Mouse (Mus musculus): ENCODE results near the gene Fam163a. TPM values are rescaled to one million over a fixed set of nuclear protein-coding genes. Genes with fewer than 3 reads are reported as not detected.
"Not testable (repeated sequence)": the region's sequence is repeated elsewhere in the genome, so short reads cannot be mapped to it uniquely, and the experiment has no call there.

Gene Fam163a
- 0.18 and 0.23 TPM in 2 replicates for polyA plus RNA-seq (2012; rRNA removed)

GRCm38 (mm10) chr1:156204656-156205131 is at the start of gene Fam163a:
Fam163a (minus strand) TSS chr1:156205026.
- no peak within 1 kb of the TSS for H3K4me3 ChIP-seq (ENCODE audit: control insufficient read depth, insufficient read depth, low read length)

GRCm38 (mm10) chr1:156251096-156251495 is 46.3 kb upstream of the Fam163a start:
- not testable (repeated sequence) for H3K4me1 ChIP-seq (replicated peaks; ENCODE audit: control insufficient read depth, insufficient read depth, low read length); H3K27me3 ChIP-seq (ENCODE audit: control insufficient read depth, insufficient read depth, low read length); H3K27ac ChIP-seq (ENCODE audit: control insufficient read depth, insufficient read depth, low read length); H3K4me3 ChIP-seq (ENCODE audit: control insufficient read depth, insufficient read depth, low read length); DNase-seq
- 91% methylated on average over 4 of the region's 4 CpGs for WGBS
- H3K36me3 ChIP-seq (ENCODE audit: control insufficient read depth, insufficient read depth, low read length), result peaks cover 28% of the 10 kb centered on the region

More at GRCm38 (mm10) chr1:156204656-156205131, at the start of gene Fam163a:
- Histone ChIP-seq H3K27me3 (ENCODE audit: control insufficient read depth, insufficient read depth, low read length) (peaks cover 22% of the 10 kb centered on the region), H3K36me3 (ENCODE audit: control insufficient read depth, insufficient read depth, low read length) (no peaks in the 10 kb centered on the region), H3K27ac (ENCODE audit: control insufficient read depth, insufficient read depth, low read length) (no peak within 1 kb of the TSS), H3K4me1 (replicated peaks; ENCODE audit: control insufficient read depth, insufficient read depth, low read length) (peaks cover 8% of the 10 kb centered on the region)
- DNase-seq, result peak; percentile 4
- no peak for TF ChIP-seq POLR2A (IDR thresholded peaks at IDR 0.05; ENCODE audit: control insufficient read depth, extremely low read depth, insufficient read depth, low read length, poor library complexity)
- no peak for TF ChIP-seq CTCF (IDR thresholded peaks at IDR 0.05; ENCODE audit: borderline replicate concordance, control insufficient read depth, extremely low read depth, insufficient read depth, low read length, poor library complexity)
- WGBS, result 4% methylated on average over 44 of the region's 44 CpGs

- WGBS, result 91% methylated on average over 3 of the region's 3 CpGs
- Histone ChIP-seq H3K36me3 (ENCODE audit: control insufficient read depth, insufficient read depth, low read length) (peaks cover 5% of the 10 kb centered on the region; the same call in 1 of the 2 replicates), H3K4me3 (ENCODE audit: control insufficient read depth, insufficient read depth, low read length) (no peak overlapping the region), H3K27me3 (ENCODE audit: control insufficient read depth, insufficient read depth, low read length) (no peaks in the 10 kb centered on the region), H3K4me1 (replicated peaks; ENCODE audit: control insufficient read depth, insufficient read depth, low read length) (no peaks in the 10 kb centered on the region), H3K27ac (ENCODE audit: control insufficient read depth, insufficient read depth, low read length) (no peak overlapping the region)
- TF ChIP-seq CTCF (IDR thresholded peaks at IDR 0.05; ENCODE audit: borderline replicate concordance, control insufficient read depth, extremely low read depth, insufficient read depth, low read length, poor library complexity) (no peak), POLR2A (IDR thresholded peaks at IDR 0.05; ENCODE audit: control insufficient read depth, extremely low read depth, insufficient read depth, low read length, poor library complexity) (no peak)
- DNase-seq, result no peak
These were observed 43.1 kb upstream of the Fam163a start for GRCm38 (mm10) chr1:156247893-156248292.

- TF ChIP-seq CTCF (IDR thresholded peaks at IDR 0.05; ENCODE audit: borderline replicate concordance, control insufficient read depth, extremely low read depth, insufficient read depth, low read length, poor library complexity) (peak; percentile 71), POLR2A (IDR thresholded peaks at IDR 0.05; ENCODE audit: control insufficient read depth, extremely low read depth, insufficient read depth, low read length, poor library complexity) (no peak)
- Histone ChIP-seq H3K27ac (ENCODE audit: control insufficient read depth, insufficient read depth, low read length) (no peak overlapping the region), H3K4me3 (ENCODE audit: control insufficient read depth, insufficient read depth, low read length) (no peak overlapping the region), H3K27me3 (ENCODE audit: control insufficient read depth, insufficient read depth, low read length) (no peaks in the 10 kb centered on the region), H3K36me3 (ENCODE audit: control insufficient read depth, insufficient read depth, low read length) (no peaks in the 10 kb centered on the region), H3K4me1 (replicated peaks; ENCODE audit: control insufficient read depth, insufficient read depth, low read length) (peaks cover 9% of the 10 kb centered on the region)
- peak; percentile 66 for DNase-seq
- 14% methylated on average over 14 of the region's 14 CpGs for WGBS
These were observed 37.0 kb upstream of the Fam163a start for GRCm38 (mm10) chr1:156241713-156242348.

- H3K4me1 ChIP-seq (replicated peaks; ENCODE audit: control insufficient read depth, insufficient read depth, low read length), result peaks cover 9% of the 10 kb centered on the region
- DNase-seq, result peak; percentile 77
- no peaks in the 10 kb centered on the region for H3K27me3 ChIP-seq (ENCODE audit: control insufficient read depth, insufficient read depth, low read length)
- no peaks in the 10 kb centered on the region for H3K36me3 ChIP-seq (ENCODE audit: control insufficient read depth, insufficient read depth, low read length)
- 30% methylated on average over 2 of the region's 2 CpGs for WGBS
- H3K27ac ChIP-seq (ENCODE audit: control insufficient read depth, insufficient read depth, low read length), result no peak overlapping the region
- no peak overlapping the region for H3K4me3 ChIP-seq (ENCODE audit: control insufficient read depth, insufficient read depth, low read length)
- TF ChIP-seq POLR2A (IDR thresholded peaks at IDR 0.05; ENCODE audit: control insufficient read depth, extremely low read depth, insufficient read depth, low read length, poor library complexity) (no peak), CTCF (IDR thresholded peaks at IDR 0.05; ENCODE audit: borderline replicate concordance, control insufficient read depth, extremely low read depth, insufficient read depth, low read length, poor library complexity) (no peak)
These were observed 36.2 kb upstream of the Fam163a start for GRCm38 (mm10) chr1:156241035-156241434.

GRCm38 (mm10) chr1:156231122-156231521 is 26.3 kb upstream of the Fam163a start:
- DNase-seq, result no peak
- Histone ChIP-seq H3K27me3 (ENCODE audit: control insufficient read depth, insufficient read depth, low read length) (no peaks in the 10 kb centered on the region), H3K4me3 (ENCODE audit: control insufficient read depth, insufficient read depth, low read length) (no peak overlapping the region), H3K4me1 (replicated peaks; ENCODE audit: control insufficient read depth, insufficient read depth, low read length) (no peaks in the 10 kb centered on the region), H3K36me3 (ENCODE audit: control insufficient read depth, insufficient read depth, low read length) (no peaks in the 10 kb centered on the region), H3K27ac (ENCODE audit: control insufficient read depth, insufficient read depth, low read length) (no peak overlapping the region)
- TF ChIP-seq POLR2A (IDR thresholded peaks at IDR 0.05; ENCODE audit: control insufficient read depth, extremely low read depth, insufficient read depth, low read length, poor library complexity) (no peak), CTCF (IDR thresholded peaks at IDR 0.05; ENCODE audit: borderline replicate concordance, control insufficient read depth, extremely low read depth, insufficient read depth, low read length, poor library complexity) (no peak)
- WGBS, result 98% methylated on average over 6 of the region's 6 CpGs
